Mouse (Mus musculus) cerebellum, adult 18-20 months (tissue): ENCODE data around the gene Gfod1.

Source experiments
- DNase-seq, 2 experiments: peaks; one replicate each; pipeline ENCODE4 v3.0.0; 2021

Gfod1 gene

DNA sequence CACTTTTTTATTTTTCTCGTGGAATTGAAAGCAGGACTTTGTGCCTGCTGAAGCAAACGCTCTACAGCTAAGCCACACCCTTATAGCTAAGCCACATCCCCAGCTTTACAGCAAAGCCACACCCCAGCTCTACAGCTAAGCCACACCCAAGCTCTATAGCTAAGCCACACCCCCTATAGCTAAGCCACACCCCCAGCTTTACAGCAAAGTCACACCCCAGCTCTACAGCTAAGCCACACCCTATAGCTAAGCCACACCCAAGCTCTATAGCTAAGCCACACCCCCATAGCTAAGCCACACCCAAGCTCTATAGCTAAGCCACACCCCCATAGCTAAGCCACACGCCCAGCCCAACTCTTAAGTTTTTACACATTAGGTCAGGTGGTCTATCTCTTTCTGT, 42.7 kb downstream of the Gfod1 start:
- DNase-seq = no peak

DNA sequence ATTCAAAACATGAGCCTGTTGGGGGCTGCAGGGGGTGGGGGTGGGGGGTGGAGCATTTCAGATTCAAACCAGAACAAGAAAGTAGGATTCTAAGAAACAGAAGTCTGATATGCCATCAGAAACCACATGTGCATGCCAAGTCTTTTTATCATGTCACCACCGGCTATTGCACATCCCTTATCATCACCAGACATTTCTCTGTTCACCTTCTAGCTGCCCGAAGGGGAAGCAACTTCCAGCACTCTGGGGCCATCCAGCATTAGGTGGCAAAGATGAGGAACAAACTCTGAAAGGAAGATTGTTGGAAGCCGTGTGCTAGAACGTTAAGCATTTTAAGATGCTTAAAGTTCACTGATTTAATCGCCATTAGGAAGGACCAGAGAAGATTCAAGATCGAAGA, 43.2 kb downstream of the Gfod1 start:
- no peak for DNase-seq

DNA sequence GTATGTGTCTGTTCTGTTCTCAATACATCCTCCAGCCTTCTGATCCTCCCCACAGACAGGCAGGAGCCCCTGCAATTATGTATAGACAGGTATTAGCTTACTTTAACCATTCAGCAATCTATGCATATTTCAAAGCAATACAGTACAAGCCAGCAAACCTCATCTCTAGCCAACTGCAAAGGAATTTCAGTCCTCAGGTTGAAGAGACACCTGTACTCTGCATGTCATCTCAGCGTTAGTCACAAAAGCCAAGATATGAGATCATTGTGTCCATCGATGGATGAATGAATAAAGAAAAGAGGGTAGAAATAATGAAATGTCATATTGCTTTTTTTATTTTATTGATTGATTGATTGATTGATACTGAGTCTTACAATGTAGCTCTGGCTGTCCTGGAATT, 47.5 kb downstream of the Gfod1 start:
- no peak for DNase-seq

DNA sequence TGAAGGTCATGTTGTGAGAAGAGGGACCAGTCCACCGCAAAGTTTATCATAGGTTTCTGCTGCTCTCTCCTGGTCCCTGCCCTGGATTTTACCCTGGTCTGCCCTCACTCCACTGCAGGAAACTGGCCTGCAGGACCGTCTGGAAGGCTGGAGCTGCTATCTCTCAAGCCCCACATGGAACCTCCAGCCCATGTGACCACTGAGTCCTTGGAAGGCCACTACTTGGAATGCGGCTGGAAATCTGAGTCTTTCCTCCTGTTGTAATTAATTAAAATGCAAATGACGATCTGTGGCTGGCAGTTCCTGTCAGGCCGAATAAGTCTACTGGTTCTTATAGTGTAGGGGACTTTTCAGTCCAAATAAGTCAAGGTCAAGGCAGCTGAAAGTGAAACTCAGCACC, 50.4 kb downstream of the Gfod1 start:
- DNase-seq = peak in 1 of 2 experiments; percentile 49

DNA sequence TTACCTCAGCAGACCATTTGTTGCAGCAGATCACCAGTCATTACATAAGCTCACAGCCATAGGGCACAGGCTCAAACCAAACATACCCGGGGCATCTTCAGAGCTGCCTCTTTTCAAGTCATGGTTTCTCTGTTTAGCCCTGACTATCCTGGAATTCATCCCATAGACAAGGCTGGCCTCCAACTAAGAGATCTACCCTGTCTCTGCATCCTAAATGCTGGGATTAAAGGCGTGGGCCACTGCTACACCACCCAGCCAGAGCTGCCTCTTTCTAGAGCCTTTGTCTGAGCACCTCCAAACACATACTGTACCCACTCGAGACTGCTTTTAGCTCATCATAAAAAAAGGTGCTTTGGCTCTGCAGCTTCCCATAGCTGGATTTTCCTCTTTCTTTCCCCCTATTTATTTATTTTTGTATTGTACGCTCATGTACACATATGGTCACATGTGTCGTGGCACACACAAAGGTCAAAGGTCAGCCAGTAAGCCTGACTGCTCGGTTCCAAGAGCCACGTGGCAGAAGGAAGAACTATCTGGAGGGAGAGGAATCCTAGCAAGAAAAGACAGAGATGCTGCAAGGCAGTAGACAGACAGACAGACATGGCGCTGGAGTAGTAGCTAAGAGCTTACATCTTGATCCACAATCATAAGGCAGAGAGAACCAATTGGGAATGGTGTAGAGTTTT, 51.7 kb downstream of the Gfod1 start:
- DNase-seq = no peak

DNA sequence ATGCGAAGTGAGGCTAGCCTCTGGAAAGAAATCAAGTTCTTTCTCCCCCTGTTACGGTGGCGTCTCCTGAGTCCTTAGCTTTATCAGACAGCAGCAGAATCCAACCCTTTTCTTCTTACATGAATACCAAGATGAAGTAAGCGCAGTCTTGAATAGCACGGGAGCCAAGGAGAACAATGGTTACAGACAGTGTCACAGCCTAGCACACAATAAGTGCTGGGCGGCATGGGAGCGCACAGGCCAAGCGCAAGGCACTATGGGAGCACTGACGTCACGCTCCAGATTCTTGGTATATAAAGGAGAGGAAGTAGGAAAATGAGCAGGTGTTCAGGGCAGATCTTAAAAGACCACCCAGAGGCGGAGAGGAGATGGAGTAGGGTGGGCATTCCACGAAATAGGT, 52.6 kb downstream of the Gfod1 start:
- no peak for DNase-seq

DNA sequence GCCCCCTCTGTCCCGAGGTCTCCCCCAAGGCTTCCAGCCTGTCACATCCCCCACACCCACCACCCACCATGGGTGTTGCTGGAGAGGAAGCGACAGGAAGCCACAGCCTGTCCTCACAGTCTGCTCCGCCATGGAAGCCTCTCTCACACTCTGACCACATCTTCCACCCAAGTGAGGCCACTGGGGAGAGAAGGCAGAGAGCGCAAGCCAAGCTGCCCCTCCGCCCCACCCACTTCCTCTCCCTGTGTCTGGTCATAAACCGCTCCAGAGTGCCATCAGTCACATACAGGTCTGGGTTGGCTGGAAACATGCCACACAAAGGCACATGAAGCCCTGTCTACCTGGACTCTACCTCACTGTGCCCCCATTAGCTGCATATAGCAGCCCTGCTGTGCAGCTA, 53.3 kb downstream of the Gfod1 start:
- DNase-seq = no peak

DNA sequence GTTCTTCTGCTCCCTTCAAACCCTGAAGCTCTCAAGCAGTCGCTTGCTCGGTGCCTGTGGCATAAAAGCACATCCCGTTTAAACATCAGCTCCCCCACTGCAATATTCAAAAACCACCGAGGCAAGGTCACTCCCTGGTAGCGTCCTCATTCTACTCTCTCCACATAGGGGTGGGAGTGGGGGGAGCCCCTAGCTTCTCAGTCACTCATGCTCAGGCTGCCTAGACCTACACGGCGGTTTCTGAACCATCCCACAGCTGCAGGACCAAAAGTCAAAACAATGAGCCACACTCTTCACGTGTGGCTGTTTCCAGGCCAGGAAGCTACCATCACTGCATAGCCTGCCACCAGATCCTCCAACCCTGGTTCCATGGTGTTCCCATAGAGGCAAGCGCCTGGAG, 53.9 kb downstream of the Gfod1 start:
- no peak for DNase-seq

DNA sequence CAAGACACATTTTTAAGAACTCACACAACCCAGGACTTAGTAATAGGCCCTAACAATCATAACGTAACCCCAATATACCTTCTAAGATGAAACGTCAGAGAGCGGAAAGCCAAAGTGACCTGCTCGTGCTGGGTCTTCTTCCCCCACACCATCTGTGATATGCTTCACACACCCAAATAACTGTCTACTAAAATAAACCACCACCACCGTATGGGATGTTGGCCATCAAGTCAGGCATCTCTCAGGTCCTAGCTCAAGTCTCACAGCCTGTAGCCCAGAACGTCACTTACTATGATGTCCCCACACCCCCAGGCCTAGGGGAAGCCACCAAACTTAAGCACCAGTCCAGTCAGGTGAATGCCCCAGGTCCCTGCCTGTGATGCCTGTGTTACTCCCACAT, 55.6 kb downstream of the Gfod1 start:
- DNase-seq = peak in 1 of 2 experiments; percentile 68

DNA sequence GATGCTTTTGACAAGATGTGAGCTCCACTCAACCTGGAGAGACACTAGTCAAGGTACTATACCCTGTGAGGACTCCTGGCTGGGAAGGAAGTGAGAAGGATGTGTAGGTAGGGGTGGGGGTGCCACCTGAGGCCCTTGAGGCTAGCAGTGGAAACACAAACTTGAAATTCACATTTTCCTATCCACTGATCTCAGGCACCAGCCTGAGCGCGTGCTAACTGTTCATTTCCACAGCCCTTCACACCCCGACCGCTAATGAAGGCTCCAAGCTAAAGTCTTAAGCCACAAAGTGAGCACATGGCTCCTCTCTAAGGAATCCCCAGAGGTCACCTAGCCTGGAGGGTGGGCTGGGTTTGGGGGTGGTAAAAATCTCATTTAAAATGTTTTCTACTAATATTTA, 57.1 kb downstream of the Gfod1 start:
- no peak for DNase-seq

DNA sequence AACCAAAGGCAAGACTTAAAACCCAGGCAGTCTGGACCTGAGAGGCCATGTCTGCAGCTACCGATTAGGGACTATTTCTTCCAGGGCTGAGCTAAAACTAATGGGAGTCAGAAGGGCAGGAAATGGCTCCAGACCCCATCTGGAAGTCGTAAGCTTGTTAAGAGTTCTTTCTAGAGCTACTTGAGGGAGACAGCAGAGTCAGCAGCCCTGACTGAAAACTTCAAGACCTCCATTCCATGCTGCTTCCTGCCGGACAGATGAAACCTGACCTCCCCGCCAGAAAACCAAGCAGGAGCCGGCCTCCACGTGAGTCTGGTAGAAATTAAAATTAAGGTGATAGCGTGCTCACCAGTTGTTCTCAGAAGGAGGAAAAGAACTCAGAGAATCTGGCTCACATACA, 60.2 kb downstream of the Gfod1 start:
- no peak for DNase-seq

DNA sequence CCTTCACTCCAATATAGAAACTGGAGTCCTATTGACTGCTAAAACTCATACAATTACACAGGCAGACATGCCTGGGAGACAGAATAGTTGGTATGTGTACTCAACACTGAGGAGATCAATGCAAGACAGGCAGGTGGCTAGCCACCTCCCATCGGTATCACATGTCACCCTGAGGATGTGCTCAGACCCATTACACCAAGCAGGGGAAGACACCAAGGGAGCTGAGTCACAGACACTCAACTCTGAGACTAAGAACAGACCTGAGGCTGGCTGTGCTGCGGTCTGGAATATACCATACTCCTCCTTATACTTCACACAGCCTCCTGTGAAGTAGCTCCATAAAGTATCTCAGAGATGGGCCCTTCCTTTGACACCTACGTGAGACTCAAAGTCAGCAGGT, 60.7 kb downstream of the Gfod1 start:
- no peak for DNase-seq

DNA sequence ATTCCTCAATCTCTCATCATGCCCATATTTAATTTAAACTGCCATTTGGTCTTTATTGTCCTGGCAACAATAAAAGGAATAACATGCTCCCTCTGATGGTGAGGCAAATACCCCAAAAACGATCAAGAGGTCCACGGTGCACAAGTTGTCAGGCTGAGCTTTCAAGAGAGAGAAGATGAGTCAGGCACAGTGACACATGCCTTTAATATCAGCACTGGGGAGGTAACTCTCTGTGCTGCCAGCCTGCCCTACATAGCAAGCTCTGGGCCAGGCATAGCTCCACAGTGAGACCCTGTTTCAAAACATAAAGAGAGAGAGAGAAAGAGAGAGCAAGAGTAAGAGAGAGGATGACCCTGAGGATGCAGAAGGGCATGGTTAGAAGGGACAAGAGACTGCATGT, 62.2 kb downstream of the Gfod1 start:
- no peak for DNase-seq

DNA sequence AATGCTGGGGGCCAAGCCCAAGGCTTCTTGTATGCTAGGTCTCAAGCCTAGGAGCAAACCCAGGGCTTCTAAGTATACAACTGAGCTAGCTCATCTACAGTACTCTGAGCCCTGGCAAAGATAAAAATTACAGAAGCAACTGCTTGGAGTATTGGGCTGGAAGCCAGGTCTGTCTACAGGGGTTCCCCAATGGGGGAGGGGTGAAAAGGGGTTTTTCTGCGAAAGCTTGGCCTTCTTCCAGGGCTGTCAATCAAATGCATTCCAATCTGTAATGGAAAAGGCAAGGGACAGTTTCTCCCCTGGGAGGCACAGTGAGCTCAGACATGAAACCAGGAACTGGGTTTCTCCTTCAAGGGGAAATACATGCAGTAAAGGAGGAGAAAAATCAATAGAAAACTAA, 62.9 kb downstream of the Gfod1 start:
- DNase-seq = no peak

DNA sequence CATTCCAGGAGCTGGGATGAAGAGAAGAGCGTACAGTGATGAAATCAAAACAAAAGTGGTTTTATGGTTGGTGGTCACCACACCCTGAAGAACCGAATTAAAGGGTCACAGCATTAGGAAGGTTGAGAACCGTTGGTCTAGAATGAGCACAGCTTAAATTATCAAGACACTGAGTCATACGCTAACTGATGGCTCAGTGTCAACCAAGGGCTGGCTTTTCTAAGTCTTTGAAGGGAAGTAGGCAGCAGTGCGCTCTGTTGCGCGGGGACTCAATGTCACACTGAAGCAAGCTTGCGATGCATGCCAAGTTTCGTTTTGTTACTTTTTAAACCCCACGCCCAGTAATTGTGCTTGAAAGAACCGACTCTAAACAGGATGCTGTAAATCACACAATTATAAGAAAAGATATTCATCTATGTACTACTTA, 64.2 kb downstream of the Gfod1 start:
- DNase-seq = no peak

DNA sequence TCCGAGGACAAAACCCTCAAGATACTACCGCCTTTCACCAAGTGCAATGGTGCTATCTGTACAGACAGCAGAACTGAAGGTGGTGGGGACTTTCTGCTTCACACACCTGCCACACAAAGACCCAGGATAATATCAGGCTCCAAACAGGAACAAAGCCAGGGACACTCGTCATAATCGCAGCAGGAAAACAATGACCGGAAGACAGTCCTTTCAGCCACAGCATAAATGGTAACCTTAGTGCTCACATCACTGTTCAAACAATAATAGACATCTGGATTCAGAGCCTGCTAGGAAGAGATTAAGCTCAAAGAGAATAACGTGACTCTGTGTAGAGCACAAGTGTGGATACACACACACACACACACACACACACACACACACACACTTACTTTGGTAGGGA, 67.3 kb downstream of the Gfod1 start:
- no peak for DNase-seq

DNA sequence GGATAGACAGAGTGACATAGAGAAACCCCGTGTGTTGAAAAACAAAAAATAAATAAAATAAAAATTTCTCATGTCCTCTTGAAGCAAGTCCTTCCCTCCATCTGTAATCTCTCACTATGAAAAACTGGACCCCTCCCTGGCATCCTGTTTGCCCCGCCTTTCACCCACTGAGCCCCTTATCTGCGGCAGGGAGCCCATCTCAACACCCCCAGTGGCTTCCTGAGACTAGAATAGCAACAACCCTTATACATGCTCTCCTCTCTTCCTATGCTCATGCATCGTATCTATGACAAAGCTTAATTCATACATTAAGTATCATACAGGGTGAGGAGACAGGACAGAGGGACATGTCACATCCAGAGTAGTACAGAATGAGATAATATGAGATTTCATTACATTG, 68.0 kb downstream of the Gfod1 start:
- no peak for DNase-seq

DNA sequence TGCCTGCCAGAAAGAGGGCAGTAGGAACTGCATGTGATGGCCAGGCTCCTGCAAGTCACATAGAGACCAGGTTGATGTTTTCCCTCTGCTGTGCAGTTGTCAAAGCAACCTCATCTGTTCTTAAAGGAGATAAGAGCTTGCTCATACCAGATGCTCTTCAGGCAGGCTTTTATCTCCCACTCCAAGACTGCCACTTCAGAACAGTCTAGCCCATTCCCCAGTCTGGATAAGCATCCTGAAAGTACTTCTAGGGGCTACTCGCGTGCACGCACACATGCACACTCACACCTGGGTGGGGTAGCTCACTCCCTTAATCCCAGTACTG, 68.4 kb downstream of the Gfod1 start:
- no peak for DNase-seq

DNA sequence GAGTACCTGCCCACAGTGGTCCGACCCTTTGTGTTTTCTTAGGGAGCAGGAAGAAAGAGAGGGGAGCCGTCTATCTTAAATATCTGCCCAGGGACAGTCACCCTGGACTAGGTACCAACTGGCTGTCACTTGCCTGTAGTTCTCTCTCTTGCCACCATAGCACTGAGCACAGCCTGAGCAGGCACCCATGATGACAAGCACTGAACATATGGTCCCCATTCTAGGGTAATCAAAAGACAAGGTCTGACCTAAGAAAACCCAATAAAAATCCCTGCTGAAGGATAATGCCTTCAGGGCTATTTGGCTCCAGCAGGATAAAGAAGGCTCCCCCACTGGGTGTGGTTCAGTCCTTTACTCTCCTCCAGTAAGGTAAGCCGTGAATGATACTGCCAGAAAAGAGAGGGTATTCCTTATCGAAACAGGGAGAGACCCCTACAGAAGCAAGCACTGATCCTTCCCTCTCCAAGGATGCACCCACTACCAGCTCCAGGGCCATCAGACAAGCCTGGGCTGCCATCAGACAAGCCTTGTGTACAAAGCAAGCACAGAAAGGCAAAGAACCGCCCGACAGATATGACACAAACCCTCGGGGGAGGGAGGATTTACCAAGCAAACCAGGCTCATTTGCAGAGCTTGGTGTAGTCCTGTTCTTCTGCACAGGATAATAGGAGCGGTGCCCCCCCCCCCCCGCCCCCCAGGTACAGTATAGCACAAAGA, 68.9 kb downstream of the Gfod1 start:
- peak in 1 of 2 experiments; percentile 62 for DNase-seq

DNA sequence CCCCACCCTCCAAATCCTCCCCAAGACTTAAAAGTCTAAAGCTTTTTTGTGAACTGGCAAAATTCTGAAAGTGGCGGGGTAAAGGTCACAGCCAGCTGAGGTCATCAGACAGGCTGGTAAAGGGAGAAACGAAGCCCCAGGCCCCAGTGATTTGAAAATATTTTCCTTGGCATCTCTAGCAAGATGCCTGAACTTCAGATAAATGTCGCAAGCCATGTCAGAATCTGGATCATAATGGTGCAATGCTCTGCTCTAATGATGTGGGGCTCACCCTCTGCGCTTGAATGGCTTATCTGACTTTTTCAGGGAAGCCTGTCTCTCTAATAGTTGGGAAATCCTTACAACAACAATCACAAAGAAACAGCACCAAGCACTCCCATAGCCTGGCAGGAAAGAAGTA, 70.6 kb downstream of the Gfod1 start:
- no peak for DNase-seq

DNA sequence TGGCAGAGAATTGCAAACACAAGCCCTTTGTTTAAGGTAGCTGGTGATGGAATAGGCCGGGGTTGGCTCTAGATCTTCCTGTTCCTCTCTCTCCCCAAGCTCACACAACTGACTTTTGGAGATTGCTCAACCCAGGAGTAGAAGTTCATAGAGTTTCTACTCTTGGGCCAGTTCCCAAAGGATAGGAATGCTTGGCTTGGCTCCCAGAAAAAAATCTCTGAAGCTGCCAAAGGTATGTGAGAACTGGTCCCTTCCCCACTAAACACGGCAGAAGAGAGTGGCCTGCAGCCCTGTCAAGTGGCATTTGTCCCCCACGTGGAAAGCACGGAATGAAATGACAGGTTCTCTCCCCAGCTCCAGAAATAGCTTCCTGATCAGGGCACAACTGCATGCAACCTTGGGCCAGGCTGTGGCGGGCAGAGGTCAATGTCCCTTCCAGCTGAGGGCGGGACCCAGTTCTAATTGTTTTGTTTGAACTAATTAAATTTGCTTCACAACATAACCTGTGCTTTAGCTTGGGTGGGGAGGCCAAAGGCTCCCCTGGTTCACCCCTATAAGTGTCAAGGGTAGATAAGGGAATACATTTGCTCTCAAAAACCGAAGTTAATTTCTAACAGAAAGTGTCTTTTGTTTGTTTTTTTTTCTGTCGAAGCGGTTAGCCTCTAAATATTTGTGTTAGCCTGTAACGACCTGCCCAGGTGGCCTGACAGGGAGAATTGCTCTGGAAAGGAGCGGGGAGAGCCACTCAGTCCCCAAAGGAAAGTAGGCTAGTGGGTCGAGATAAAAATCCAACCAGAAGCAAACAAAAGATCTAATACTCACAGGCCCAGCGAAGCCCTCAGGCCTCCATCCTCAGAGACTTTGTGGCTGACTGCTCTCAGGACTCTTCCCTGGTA, 71.8 kb downstream of the Gfod1 start:
- peak; percentile 63 for DNase-seq

DNA sequence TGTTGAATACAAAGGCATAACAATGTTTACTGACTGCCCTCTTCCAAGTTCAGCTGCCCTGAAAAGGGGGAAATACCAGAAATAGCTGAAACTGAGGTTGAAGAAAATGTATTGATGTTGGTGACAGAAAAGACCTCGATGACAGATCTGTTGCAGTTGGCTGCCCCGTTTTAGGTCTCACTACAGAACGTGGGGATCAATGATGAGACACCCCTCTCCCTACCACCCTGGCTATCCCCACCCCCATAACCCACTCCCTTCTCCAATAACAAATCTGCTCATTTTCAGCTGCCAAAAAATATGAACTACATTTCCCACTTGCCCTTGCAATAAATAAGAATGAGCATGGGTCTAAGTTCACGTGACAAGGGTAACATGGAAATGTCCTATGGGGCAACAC, 73.1 kb downstream of the Gfod1 start:
- DNase-seq = no peak

DNA sequence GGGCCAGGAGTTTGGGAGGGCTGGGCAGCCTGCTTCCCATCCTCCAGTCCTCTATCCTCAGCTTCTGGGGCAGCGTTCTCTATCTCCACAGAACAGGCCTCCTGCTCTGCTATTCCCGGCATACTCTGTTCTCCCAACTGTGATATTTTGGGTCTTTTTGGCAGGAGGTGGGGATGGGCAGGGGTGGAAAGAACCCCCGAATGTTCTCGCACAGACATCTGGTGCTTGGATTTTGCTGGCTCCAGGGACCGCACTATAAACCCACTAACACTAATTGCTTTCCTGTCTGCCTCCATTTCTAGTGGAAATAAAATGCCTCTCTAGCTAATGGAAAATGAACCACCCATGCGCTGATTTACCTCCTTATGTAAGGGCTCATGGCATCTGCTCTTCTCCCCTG, 73.7 kb downstream of the Gfod1 start:
- DNase-seq = no peak

DNA sequence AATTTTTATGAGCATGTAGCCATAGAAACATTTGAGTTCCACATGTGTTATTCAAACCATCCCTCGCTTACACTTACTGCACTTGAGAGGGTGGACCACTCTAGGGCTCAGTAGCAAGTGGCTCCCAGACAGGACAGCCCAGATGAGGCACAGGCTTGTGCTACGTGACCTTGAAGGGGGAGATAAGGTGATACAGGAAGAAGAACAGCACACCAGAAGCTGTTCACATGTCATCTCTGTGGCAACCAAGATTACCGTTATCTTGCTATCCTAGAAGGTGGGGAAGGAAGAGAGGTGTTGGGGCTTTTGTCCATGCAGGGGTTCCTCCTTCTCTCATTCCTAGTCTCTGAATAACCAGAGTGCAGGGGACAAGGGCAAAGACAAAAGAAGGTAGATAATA, 74.2 kb downstream of the Gfod1 start:
- no peak for DNase-seq
